Mouse (Mus musculus) retina, adult 2 months (tissue): Measurements from ENCODE around the gene Olfr642.

Experiments used
- DNase-seq: peaks from one replicate; pipeline ENCODE4 v3.0.0-alpha.2; 2012; ENCODE audit warnings: low read depth, low spot score

The Olfr642 gene

GRCm38 (mm10) chr7:104052566-104052965 is at the start of gene Olfr642:
Gene Olfr642, minus strand, starts transcription at chr7:104052666.
- DNase-seq = no peak

GRCm38 (mm10) chr7:104085365-104085764 is 32.9 kb upstream of the Olfr642 start, which contains the start of gene Olfr645:
Gene Olfr645, minus strand, starts transcription at chr7:104085465.
- no peak for DNase-seq

- no peak for DNase-seq
These were observed 19.3 kb upstream of the Olfr642 start, which contains the start of gene Olfr644 for GRCm38 (mm10) chr7:104071769-104072168. Gene Olfr644, minus strand, starts transcription at chr7:104071869.

GRCm38 (mm10) chr7:104061345-104061744 is 8.9 kb upstream of the Olfr642 start, which contains the start of gene 4930516K23Rik:
Gene 4930516K23Rik, minus strand, starts transcription at chr7:104061445.
- no peak for DNase-seq

- DNase-seq = no peak
These were observed 6.7 kb upstream of the Olfr642 start for GRCm38 (mm10) chr7:104059215-104059614.

GRCm38 (mm10) chr7:104050745-104051144 is 1.7 kb downstream of the Olfr642 start:
- DNase-seq = no peak

- DNase-seq = no peak
These were observed 17.3 kb downstream of the Olfr642 start, which contains the start of gene Olfr641 for GRCm38 (mm10) chr7:104035145-104035544. Gene Olfr641, plus strand, starts transcription at chr7:104035445.

- DNase-seq = no peak
These were observed 25.5 kb downstream of the Olfr642 start for GRCm38 (mm10) chr7:104026978-104027377.

GRCm38 (mm10) chr7:104025473-104025872 is 27.0 kb downstream of the Olfr642 start, which contains the start of gene Olfr640:
Gene Olfr640, minus strand, starts transcription at chr7:104025573.
- DNase-seq = no peak

- no peak for DNase-seq
These were observed 30.8 kb downstream of the Olfr642 start for GRCm38 (mm10) chr7:104021651-104022050.

- no peak for DNase-seq
These were observed 33.5 kb downstream of the Olfr642 start for GRCm38 (mm10) chr7:104018953-104019352.

- no peak for DNase-seq
These were observed 35.3 kb downstream of the Olfr642 start, which contains the start of gene Olfr639 for GRCm38 (mm10) chr7:104017203-104017602. Gene Olfr639, minus strand, starts transcription at chr7:104017303.

GRCm38 (mm10) chr7:103999124-103999523 is 53.3 kb downstream of the Olfr642 start:
- DNase-seq = no peak

- no peak for DNase-seq
These were observed 54.0 kb downstream of the Olfr642 start, which contains the start of gene Olfr638 for GRCm38 (mm10) chr7:103998446-103998845. Gene Olfr638, plus strand, starts transcription at chr7:103998746.
